Mouse (Mus musculus) Patski (cell line): ENCODE measurements around the gene Ralbp1. TPM values are rescaled to one million over a fixed set of nuclear protein-coding genes. Genes with fewer than 3 reads are reported as not detected.

Experiments
- ATAC-seq: fragments of 100-300 bp; one replicate; pipeline ENCODE4 v1.8.0; 2021
- CTCF ChIA-PET: fragments of 350-600 bp; sonication (Branson Sonifier 250); formaldehyde crosslinking; loops from one replicate; lab custom pipeline; 2022; ENCODE audit warnings: inconsistent platforms; lab: Charles Lee
- POLR2A ChIA-PET: fragments of 350-600 bp; sonication (Branson Sonifier 250); formaldehyde crosslinking; loops from one replicate; lab custom pipeline; 2022; ENCODE audit warnings: antibody characterized with exemption, inconsistent platforms; lab: Charles Lee
- DNase-seq: peaks from one replicate; pipeline ENCODE4 v3.0.0-alpha.2; 2011; ENCODE audit warnings: low read depth, low spot score
- H3K27me3 ChIP-seq: fragments of 371-371 bp; one replicate; pipeline ENCODE4 v1.5.1; 2021
- CTCF ChIP-seq: fragments of 100-300 bp; IDR thresholded peaks from one replicate; pipeline ENCODE4 v1.5.1; 2021
- in situ Hi-C: fragments of 300-500 bp; cut with MboI; formaldehyde crosslinking; loops from 3 replicates; pipeline ENCODE4 v1.11.1; 2018; ENCODE audit warnings: low pct_unique_long_range_greater_than_20kb, mixed read lengths
- polyA plus RNA-seq: library from polyadenylated mRNA; unstranded; gene quantifications from one replicate; pipeline ENCODE4 v1.2.3, GENCODE M21; 2021

Ralbp1 gene
- 65.8 TPM for polyA plus RNA-seq

DNA sequence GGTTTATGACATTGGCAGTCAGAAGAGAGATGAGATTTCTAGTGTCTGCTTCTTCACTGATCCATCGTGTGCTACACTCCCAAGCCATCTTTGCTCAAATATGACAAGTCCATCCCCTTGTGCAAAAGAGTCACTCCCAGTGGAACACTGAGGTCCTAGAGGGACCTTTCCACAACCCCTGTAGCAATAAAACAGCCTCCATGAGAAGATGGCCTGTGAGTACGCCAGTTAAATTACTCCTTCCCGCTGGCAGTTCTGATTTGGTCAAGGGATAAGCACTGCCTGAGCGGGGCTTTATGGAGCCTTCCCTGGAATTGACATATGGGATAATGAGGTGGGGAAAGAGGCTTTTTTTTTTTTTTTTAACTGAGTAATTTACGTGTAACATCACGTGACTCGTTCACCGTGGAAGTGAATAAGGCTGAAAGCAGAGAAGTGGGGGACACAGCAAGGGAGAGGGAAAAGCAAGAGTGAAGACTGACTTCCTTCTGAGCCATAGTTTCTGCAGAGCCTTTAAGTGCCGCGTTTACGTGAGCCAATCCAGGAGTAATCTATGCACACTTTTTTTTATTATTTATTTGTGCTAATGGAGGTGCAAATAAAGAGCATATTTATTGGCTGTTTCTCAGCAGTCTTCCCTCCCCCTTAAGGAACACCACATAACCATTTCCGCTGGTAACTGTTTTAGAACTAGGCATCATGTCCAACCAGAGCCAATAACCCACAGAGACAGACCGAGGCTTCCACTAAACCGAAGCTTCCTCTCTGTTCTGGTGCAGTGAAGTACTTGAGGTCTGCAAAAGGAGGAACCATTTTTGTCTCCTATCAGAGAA, at the start of gene Ralbp1:
Ralbp1 (minus strand) TSS at position 102 of the 833 bp plus-strand sequence.
- in situ Hi-C loops, result no loop called here
- no peak for TF ChIP-seq CTCF
- ATAC-seq (no peak), DNase-seq (no peak)
- ChIA-PET CTCF (interaction anchor here (0.9 to 7.5 kb wide), 6 partner anchors 14 to 221 kb away, joined by 3 to 51 read pairs (median 3); partner anchors contain the start of gene Twsg1), POLR2A (interaction anchor here (2.7 kb wide), 1 partner anchor 64 kb away, joined by 8 read pairs; the partner anchor contains the start of gene Twsg1)
- H3K27me3 ChIP-seq, result no peaks in the 10 kb centered on the region

DNA sequence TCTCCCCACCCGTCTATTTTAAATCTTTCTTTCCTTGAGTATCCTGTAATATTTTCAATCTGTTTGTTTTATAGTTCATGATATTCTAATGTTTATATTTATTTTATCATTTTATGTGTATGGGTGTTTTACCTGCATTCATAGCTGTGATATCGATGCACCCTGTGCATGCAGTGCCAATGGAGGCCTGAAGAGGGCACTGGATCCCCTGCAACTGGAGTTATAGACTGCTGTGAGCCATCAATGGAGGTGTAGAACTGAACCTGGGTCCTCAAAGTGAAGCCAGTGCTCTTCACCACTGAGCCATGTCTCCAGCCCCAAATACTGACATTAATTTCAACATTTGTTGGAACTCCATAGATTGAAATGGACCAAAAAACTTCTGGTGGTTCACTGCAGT, 48.1 kb upstream of the Ralbp1 start:
- H3K27me3 ChIP-seq, result no peaks in the 10 kb centered on the region
- in situ Hi-C loops, result no loop called here
- DNase-seq, result no peak
- TF ChIP-seq CTCF, result no peak
- no peak for ATAC-seq
- ChIA-PET POLR2A (no interaction called here), CTCF (interaction anchor here (0.9 kb wide), 1 partner anchor 48 kb away, joined by 3 read pairs; the partner anchor contains the start of gene Ralbp1)

DNA sequence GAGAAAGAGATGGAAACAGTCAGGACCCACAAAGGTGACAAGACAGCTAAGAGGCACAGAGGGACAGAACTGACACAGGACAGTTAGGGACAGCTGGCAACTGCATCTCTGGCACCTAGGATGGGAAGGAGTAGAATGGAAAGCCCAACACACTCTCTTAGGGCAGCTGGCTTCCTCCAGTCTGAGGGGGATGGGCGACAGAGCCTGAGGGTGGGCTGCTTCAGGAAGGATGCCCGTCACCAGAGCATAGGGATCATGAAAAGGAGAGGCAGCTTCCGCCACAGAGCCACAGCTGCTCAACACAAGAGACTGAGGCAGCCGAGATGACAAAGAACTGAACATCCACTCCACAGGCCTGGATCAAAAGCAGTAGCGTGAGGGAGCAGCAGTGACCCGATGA, 45.9 kb upstream of the Ralbp1 start:
- no peaks in the 10 kb centered on the region for H3K27me3 ChIP-seq
- in situ Hi-C loops, result no loop called here
- ChIA-PET CTCF (interaction anchor here (1.2 kb wide), 1 partner anchor 14 kb away, joined by 5 read pairs; no protein-coding TSS in a partner anchor), POLR2A (no interaction called here)
- ATAC-seq (no peak), DNase-seq (no peak)
- TF ChIP-seq CTCF, result no peak

DNA sequence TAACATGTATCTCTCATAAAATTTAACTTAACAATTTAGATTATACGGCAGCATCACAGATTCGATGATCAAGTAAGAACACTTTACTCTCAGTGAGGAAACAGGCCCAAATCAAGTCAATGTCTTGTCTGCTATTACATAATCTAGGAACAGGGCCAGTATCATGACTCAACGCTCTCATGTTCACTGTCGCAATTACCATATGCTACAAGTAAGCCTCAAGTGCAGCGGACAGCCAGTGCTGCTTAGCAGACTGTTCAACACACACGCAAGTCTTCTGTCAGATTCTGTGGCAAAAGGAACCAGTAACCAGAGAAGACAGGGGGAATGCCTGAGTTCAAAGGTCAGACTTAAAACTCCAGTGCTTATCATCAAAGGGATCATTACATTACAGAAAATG, 45.4 kb upstream of the Ralbp1 start:
- DNase-seq, result no peak
- peak; percentile 66 for ATAC-seq
- CTCF ChIA-PET, result no interaction called here
- in situ Hi-C loops, result no loop called here
- POLR2A ChIA-PET, result no interaction called here
- H3K27me3 ChIP-seq, result no peaks in the 10 kb centered on the region
- no peak for TF ChIP-seq CTCF

DNA sequence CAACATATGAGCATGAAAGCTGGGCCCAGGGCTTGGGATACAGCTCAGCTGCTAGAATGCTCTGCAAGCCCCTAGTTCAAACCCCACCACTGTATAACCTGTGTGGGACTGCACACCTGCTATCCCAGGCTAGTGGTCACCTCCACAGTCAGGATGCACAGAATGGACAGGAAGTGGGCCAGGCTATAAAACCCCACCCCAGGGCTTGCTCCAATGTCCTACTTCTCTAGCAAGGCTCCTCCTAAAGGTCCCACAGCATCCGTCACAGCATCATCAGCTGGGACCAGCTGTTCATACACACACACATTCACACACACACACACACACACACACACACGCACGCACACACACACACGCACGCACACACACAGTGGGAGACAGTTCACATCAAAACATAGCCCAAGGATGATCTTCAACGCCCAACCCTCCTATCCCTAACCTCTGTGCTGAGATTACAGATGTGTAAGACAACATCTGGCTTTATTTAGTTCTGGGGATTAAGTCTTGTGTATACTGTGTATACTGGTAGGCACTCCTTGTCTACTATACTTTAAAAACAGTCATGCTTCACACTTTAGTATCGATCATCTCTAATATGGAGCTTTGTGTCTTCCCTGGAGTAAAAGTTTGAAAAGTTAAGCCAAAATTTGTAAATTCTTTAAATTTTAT, 44.7 kb upstream of the Ralbp1 start:
- TF ChIP-seq CTCF, result no peak
- POLR2A ChIA-PET, result no interaction called here
- CTCF ChIA-PET, result no interaction called here
- no peak for DNase-seq
- no peaks in the 10 kb centered on the region for H3K27me3 ChIP-seq
- in situ Hi-C loops, result no loop called here
- ATAC-seq, result no peak

DNA sequence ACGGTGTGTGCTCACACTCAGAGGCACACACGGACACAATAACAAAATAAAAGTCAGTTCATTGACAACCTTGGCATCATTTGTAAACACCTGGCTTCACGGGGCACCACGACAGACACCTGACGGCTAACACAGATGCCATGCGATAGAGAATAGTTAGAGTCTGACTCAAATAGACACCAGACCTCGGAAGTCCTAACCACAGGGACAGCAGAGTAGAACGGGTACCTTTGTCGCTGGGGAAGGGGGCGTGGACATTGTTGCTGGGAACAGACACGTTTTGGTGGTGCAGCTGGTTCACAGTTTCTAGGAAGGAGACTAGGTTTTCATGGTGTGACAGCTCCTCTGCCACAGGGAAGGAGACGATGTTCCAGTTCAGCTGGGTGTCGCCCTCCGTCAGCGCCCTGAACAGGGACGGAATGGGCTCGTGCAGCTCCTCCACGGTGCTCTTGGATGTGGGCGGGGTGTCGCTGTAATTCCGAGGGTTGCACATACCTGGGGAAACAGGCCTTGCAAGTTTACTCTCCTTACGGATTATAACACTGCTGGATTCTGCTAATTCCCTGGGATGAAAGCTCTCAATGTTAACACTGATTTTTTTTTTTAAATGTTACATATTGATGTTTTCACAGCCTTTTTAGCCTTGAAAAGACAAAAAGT, 43.9 kb upstream of the Ralbp1 start:
- DNase-seq (no peak), ATAC-seq (no peak)
- H3K27me3 ChIP-seq, result no peaks in the 10 kb centered on the region
- in situ Hi-C loops, result no loop called here
- TF ChIP-seq CTCF, result no peak
- CTCF ChIA-PET, result no interaction called here
- POLR2A ChIA-PET, result no interaction called here

DNA sequence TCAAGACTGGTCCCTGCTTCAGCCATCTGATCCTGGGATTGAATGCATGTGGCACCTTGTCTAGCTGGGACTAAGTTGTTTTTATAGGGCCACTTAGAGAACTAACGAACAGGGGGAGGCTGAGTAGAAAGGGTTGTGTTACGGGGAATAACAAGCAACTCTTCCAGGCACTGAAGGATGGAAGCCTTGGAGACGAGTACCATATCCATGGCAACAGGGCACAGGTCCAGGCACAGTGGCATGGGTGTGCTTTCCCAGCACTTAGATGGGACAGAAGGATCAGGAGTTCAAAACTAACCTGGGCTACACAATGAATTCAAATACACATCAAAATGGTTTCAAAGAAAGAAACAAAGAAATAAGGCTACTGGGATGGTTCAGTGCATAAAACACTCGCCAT, 41.5 kb upstream of the Ralbp1 start:
- ATAC-seq, result no peak
- TF ChIP-seq CTCF, result no peak
- ChIA-PET POLR2A (no interaction called here), CTCF (no interaction called here)
- in situ Hi-C loops, result no loop called here
- no peaks in the 10 kb centered on the region for H3K27me3 ChIP-seq
- no peak for DNase-seq

DNA sequence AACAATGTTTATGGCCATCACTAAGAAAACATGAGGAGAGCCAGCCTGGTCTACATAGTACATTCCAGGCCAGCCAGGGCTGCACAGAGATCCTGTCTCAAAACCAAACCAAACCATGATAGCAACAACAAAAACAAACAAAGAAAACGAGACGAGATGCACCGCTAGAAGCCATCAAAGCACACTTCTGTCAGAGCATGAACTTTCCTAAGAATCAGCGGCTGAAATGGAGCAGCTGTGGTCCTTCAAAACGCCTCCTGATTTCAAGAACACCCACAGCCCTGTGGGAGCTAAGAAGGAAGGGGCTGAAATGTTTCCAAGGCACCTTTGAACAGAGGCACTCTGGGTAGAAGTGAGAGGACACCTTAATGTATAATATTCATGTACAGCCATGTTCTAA, 38.6 kb upstream of the Ralbp1 start:
- no peak for DNase-seq
- POLR2A ChIA-PET, result no interaction called here
- TF ChIP-seq CTCF, result no peak
- no peaks in the 10 kb centered on the region for H3K27me3 ChIP-seq
- CTCF ChIA-PET, result no interaction called here
- in situ Hi-C loops, result no loop called here
- no peak for ATAC-seq

DNA sequence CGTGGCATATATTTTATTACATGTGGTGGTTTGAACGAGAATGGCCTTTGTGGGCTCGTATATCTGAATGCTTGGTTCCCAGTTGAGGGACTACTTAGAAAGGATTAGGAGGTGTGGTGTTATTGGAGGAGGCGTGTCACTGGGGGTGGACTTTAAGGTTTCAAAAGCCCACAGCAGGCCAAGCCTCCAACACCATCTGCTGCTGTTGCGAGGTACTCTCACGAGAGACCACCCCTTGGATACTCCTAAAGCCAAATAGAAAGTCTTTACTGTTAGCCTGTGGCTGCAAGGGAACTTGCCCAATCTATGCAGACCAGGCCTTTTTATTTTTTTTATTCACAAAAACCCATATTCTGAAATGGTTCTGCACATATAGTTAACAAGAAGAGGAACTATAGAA, 36.4 kb upstream of the Ralbp1 start:
- ChIA-PET CTCF (interaction anchor here (1.9 kb wide), 1 partner anchor 51 kb away, joined by 5 read pairs; no protein-coding TSS in a partner anchor), POLR2A (no interaction called here)
- DNase-seq, result no peak
- no peak for TF ChIP-seq CTCF
- ATAC-seq, result no peak
- in situ Hi-C loops, result no loop called here
- no peaks in the 10 kb centered on the region for H3K27me3 ChIP-seq

DNA sequence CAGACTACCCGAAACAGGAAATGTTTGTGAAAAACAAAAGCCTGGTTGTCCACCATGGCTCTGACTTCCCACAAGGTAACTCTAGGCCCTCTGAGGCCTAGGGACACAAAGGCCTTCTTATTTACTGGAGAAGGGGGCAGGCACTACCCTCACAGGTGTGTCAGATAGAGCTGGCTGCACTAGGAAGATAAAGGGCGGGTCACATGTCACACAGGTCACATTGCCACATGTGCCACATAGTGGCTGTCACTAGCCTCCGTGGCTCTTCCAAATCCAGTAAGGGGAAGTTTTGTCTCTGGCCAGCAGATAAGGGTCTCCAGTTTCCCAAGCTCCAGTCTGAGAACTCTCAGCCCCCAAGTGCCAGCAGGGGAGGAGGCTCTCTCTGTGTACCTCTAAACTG, 33.6 kb upstream of the Ralbp1 start:
- in situ Hi-C loops, result no loop called here
- no peaks in the 10 kb centered on the region for H3K27me3 ChIP-seq
- no peak for TF ChIP-seq CTCF
- ChIA-PET CTCF (no interaction called here), POLR2A (no interaction called here)
- DNase-seq, result no peak
- no peak for ATAC-seq
